Mouse (Mus musculus): ENCODE measurements at regions not wholly inside any gene's neighbourhood (a gene's known extent, or its start where the extent isn't known, plus 50 kb on each side); places are given as distances from the start of the nearest gene placed in this dataset.

- no peak overlapping the region for H3K27ac ChIP-seq (ENCODE audit: insufficient read depth, low read depth, low read length)
Measured at GRCm38 (mm10) chr10:56708886-56709285, 331.8 kb downstream of the Gja1 start.

DNA sequence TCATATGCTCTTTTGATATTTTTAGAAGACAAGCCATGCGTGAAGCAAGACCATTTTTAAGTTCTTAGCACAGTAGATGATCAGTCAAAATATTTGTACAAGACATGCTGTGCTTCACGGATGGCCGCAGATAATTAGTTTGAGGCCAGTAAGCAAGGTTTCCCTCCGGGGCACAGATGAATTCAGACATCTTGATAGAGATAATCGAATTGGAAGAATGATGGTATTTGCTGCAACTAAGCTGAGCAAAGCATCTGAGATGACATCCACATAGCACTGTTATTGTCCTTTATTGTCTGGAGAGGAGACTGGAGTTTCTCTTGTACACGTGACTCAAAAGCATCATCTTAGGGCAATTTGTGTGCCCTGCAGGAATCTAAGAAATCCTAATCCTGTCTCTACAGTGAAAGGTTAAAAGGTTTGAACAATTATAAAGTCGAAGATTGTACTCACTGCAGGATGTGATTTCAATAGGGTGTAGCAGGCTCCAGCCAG is 335.5 kb downstream of the Gja1 start:
- Histone ChIP-seq H3K27ac (ENCODE audit: insufficient read depth, low read depth, low read length) (no peak overlapping the region), H3K4me1 (ENCODE audit: control insufficient read depth, insufficient read depth, low read length) (no peaks in the 10 kb centered on the region), H3K4me3 (ENCODE audit: insufficient read depth, low read depth, low read length) (no peak overlapping the region)
- TF ChIP-seq CTCF (IDR thresholded peaks at IDR 0.05; ENCODE audit: insufficient read depth, low read depth, low read length): no peak
- no peak for TF ChIP-seq POLR2A (IDR thresholded peaks at IDR 0.05; ENCODE audit: insufficient read depth, low read depth, low read length)
- WGBS: 31% methylated on average over 7 of the region's 7 CpGs

More at GRCm38 (mm10) chr10:56708886-56709285, 331.8 kb downstream of the Gja1 start:
- Histone ChIP-seq H3K4me1 (ENCODE audit: control insufficient read depth, insufficient read depth, low read length) (no peaks in the 10 kb centered on the region), H3K4me3 (ENCODE audit: insufficient read depth, low read depth, low read length) (no peak overlapping the region)
- TF ChIP-seq CTCF (IDR thresholded peaks at IDR 0.05; ENCODE audit: insufficient read depth, low read depth, low read length) (no peak), POLR2A (IDR thresholded peaks at IDR 0.05; ENCODE audit: insufficient read depth, low read depth, low read length) (no peak)
- 93% methylated on average over 1 of the region's 1 CpGs for WGBS

DNA sequence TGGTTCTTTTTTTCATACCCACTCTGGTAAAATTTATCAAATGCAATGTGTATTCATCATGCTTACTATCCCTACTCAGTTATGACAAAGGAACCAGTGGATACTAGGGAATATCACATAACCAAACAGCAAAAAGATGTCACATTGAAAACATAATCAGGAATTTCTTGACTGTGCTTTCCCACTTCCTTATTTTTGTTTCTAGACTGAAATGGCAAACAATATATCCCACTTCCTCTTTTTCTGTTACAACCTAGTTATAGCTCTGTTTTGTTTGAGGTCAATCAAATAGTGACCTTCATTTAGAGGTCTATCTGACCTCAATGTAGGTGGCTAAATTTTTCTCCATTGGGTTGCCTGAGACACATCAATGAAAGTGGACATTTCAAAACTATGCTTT is 359.9 kb downstream of the Gja1 start:
- Histone ChIP-seq H3K4me1 (ENCODE audit: control insufficient read depth, insufficient read depth, low read length) (no peaks in the 10 kb centered on the region), H3K27ac (ENCODE audit: insufficient read depth, low read depth, low read length) (no peak overlapping the region), H3K4me3 (ENCODE audit: insufficient read depth, low read depth, low read length) (no peak overlapping the region)
- TF ChIP-seq POLR2A (IDR thresholded peaks at IDR 0.05; ENCODE audit: insufficient read depth, low read depth, low read length) (no peak), CTCF (IDR thresholded peaks at IDR 0.05; ENCODE audit: insufficient read depth, low read depth, low read length) (no peak)

- Histone ChIP-seq H3K4me1 (ENCODE audit: control insufficient read depth, insufficient read depth, low read length) (no peaks in the 10 kb centered on the region), H3K27ac (ENCODE audit: insufficient read depth, low read depth, low read length) (no peak overlapping the region), H3K4me3 (ENCODE audit: insufficient read depth, low read depth, low read length) (no peak overlapping the region)
- no peak for TF ChIP-seq CTCF (IDR thresholded peaks at IDR 0.05; ENCODE audit: insufficient read depth, low read depth, low read length)
- TF ChIP-seq POLR2A (IDR thresholded peaks at IDR 0.05; ENCODE audit: insufficient read depth, low read depth, low read length): no peak
- WGBS: 95% methylated on average over 3 of the region's 3 CpGs
Measured at GRCm38 (mm10) chr10:56739621-56740020, 362.5 kb downstream of the Gja1 start.

- WGBS: 58% methylated on average over 2 of the region's 2 CpGs
- no peaks in the 10 kb centered on the region for H3K4me1 ChIP-seq (ENCODE audit: control insufficient read depth, insufficient read depth, low read length)
- H3K4me3 ChIP-seq (ENCODE audit: insufficient read depth, low read depth, low read length): no peak overlapping the region
- no peak overlapping the region for H3K27ac ChIP-seq (ENCODE audit: insufficient read depth, low read depth, low read length)
- TF ChIP-seq CTCF (IDR thresholded peaks at IDR 0.05; ENCODE audit: insufficient read depth, low read depth, low read length) (no peak), POLR2A (IDR thresholded peaks at IDR 0.05; ENCODE audit: insufficient read depth, low read depth, low read length) (no peak)
Measured at GRCm38 (mm10) chr10:56752134-56752533, 375.0 kb downstream of the Gja1 start.

GRCm38 (mm10) chr10:56753576-56753975 is 376.4 kb downstream of the Gja1 start:
- no peak for TF ChIP-seq POLR2A (IDR thresholded peaks at IDR 0.05; ENCODE audit: insufficient read depth, low read depth, low read length)
- no peak for TF ChIP-seq CTCF (IDR thresholded peaks at IDR 0.05; ENCODE audit: insufficient read depth, low read depth, low read length)
- Histone ChIP-seq H3K4me1 (ENCODE audit: control insufficient read depth, insufficient read depth, low read length) (no peaks in the 10 kb centered on the region), H3K4me3 (ENCODE audit: insufficient read depth, low read depth, low read length) (no peak overlapping the region), H3K27ac (ENCODE audit: insufficient read depth, low read depth, low read length) (no peak overlapping the region)
- 55% methylated on average over 2 of the region's 2 CpGs for WGBS

DNA sequence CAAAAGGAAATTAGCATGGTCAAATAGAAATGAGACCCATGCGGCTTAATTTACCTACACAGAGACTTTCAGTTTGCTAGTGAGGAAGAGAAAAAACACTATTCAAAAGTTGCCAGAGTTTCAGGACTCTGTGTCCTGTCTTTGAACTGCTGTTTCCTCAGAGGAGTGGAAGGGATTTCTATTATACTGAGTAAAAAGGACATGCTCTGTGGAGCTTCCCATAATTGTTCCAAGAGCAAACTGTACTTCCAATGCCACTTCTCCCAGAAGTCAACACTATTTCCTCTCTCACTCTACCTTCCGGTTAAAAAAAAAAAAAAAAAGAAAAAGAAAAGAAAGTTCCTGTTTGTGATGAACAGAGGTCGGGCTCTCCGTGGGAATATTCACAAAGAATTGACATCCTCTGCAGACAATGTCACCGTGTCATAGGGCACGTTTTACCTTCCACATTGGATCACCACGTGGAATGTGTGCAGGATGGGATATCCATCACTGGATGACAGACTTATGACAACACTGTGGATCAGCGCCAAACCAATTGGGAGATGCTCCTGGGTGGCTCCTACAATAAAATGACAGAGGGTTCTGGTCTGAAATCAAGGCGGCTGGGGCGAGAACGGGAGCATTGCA is 377.5 kb downstream of the Gja1 start:
- WGBS: 70% methylated on average over 11 of the region's 11 CpGs
- Histone ChIP-seq H3K4me3 (ENCODE audit: insufficient read depth, low read depth, low read length) (no peak overlapping the region), H3K4me1 (ENCODE audit: control insufficient read depth, insufficient read depth, low read length) (no peaks in the 10 kb centered on the region), H3K27ac (ENCODE audit: insufficient read depth, low read depth, low read length) (no peak overlapping the region)
- TF ChIP-seq CTCF (IDR thresholded peaks at IDR 0.05; ENCODE audit: insufficient read depth, low read depth, low read length): no peak
- TF ChIP-seq POLR2A (IDR thresholded peaks at IDR 0.05; ENCODE audit: insufficient read depth, low read depth, low read length): no peak

GRCm38 (mm10) chr10:56770629-56771028 is 393.5 kb downstream of the Gja1 start:
- no peak for TF ChIP-seq POLR2A (IDR thresholded peaks at IDR 0.05; ENCODE audit: insufficient read depth, low read depth, low read length)
- WGBS: 89% methylated on average over 4 of the region's 4 CpGs
- Histone ChIP-seq H3K4me3 (ENCODE audit: insufficient read depth, low read depth, low read length) (no peak overlapping the region), H3K27ac (ENCODE audit: insufficient read depth, low read depth, low read length) (no peak overlapping the region), H3K4me1 (ENCODE audit: control insufficient read depth, insufficient read depth, low read length) (no peaks in the 10 kb centered on the region)

DNA sequence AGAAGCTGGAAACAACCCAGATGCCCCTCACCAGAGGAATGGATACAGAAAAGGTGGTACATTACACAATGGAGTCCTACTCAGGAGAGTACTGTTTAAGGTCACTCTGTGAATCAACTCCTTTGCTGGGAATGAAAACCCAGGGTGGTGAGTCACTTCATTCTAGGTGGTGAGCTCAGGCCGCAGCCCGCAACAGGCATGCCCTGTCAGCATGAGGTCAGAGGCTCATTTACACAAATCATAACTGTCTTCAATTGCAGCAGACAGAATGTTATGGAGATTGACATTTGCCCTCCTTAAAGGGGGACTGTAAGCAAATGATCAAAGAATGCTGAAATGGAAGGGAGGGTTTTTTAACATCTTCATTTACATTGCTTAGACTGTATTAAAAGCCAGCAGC is 405.1 kb downstream of the Gja1 start:
- WGBS: 93% methylated on average over 2 of the region's 2 CpGs
- no peak overlapping the region for H3K4me3 ChIP-seq (ENCODE audit: insufficient read depth, low read depth, low read length)

DNA sequence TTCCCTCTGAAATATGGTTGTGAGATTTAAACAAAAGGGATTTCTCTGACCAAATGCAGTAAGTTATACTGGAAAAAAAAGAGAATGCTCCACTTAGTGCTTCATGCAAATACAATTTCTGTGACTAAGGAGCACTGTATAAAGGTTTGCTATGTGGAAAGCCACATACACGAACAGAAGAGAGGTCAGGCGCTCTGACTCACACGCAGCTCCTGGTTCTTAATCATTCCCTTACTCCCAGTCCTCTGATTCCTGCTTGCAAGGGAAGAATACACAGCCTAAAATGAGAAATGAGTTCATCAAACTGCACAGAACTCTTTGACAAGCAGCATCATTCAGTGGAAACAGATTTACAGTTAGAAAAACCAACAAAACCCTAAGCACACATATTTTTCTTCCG is 406.8 kb downstream of the Gja1 start:
- WGBS: 81% methylated on average over 4 of the region's 4 CpGs

More for the DNA sequence above, 405.1 kb downstream of the Gja1 start:
- Histone ChIP-seq H3K27ac (ENCODE audit: insufficient read depth, low read depth, low read length) (no peak overlapping the region), H3K4me1 (ENCODE audit: control insufficient read depth, insufficient read depth, low read length) (no peaks in the 10 kb centered on the region)
- TF ChIP-seq CTCF (IDR thresholded peaks at IDR 0.05; ENCODE audit: insufficient read depth, low read depth, low read length) (no peak), POLR2A (IDR thresholded peaks at IDR 0.05; ENCODE audit: insufficient read depth, low read depth, low read length) (no peak)

More for the DNA sequence above, 406.8 kb downstream of the Gja1 start:
- Histone ChIP-seq H3K4me1 (ENCODE audit: control insufficient read depth, insufficient read depth, low read length) (no peaks in the 10 kb centered on the region), H3K4me3 (ENCODE audit: insufficient read depth, low read depth, low read length) (no peak overlapping the region), H3K27ac (ENCODE audit: insufficient read depth, low read depth, low read length) (no peak overlapping the region)
- TF ChIP-seq CTCF (IDR thresholded peaks at IDR 0.05; ENCODE audit: insufficient read depth, low read depth, low read length) (no peak), POLR2A (IDR thresholded peaks at IDR 0.05; ENCODE audit: insufficient read depth, low read depth, low read length) (no peak)

Measured in olfactory bulb, adult 2 months (tissue).